Mouse (Mus musculus) thymus, adult 18-20 months (tissue): ENCODE measurements around the gene Exoc3l2.

Source experiments
- DNase-seq, 2 experiments: peaks; one replicate each; pipeline ENCODE4 v3.0.0; 2022; ENCODE audit warnings: mixed read lengths in 2 of 2

The Exoc3l2 gene

DNA sequence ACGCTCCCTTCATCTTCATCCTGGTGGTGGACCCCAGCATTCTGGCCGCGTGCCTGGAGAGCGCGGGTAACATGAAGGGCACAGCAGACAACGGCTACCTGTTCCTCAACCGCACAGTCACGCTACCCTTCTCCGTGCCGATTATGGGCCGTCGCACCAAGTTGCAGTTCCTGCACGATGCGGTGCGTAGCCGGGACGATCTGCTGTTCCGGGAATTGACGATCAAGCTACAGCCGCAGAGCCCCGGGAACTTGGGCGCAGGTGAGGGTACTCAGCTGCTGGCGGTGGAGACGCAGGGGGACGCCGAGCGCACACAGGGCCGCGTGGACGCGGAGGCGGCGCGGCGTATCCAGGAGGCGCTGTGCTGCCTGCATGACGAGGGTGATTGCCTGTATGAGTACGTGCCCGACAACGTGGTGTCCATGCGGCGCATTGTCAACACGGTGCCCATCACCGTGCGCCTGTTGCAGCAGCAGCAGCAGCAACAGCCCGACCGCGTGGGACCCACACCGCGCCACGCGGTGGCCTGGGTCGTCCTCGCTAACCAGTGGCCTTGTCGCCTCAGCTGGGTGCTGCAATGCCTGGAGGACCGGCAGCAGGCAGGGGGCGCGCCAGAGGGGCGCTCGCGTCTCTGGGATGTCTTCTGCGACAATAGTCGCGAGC, 60.8 kb downstream of the Exoc3l2 start:
- DNase-seq = peak in 1 of 2 experiments; percentile 24

DNA sequence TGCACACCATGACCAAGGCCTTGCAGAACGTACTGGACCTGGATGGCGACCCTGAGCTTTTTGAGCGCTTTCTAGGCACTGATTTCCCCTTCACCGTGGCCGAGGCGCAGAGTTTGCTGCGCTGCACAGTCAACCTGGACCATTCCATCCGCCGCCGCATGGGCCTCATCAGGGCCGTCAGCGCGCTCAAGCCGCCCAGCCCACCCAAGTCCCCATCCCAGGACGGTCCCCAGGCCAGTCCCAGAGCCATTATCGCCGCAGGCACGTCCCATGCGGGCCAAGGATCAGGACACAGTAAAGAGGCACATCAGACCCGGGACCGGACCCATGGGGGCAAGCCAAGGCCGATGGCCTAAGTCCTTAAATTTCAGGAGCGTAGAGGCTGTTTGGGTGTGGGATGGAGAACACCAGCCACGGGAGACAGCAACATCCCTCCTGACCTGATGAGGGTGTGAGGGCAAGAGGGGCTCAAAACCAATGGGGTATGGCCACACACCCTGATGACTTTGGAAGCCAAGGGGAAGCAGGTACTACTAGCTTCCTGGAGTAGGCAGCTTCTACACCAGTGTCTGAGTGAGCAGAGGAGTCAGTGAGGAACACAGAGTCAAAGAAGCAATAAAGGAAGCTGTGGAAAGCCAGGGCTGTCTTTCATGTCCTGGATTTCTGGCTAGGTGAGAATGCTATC, 61.4 kb downstream of the Exoc3l2 start:
- no peak for DNase-seq

DNA sequence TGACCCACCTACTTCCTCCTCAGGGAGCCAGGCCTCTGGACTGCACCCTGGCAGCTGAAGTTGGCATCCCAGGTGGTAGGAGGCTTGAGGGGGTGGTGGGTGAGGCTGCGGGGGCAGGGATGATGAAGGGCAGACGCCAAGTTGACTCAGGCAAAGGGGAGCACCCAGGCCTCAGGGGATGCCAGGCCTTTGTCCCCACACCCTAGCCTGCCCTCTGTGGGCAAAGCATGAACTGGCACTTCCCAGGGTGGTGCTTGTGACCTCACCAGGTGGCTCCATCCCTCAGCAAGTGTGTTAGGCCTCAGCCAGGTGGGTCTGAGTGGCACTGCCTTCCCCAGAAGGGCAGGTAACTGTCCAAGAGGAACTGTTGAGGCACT, 62.0 kb downstream of the Exoc3l2 start:
- no peak for DNase-seq

DNA sequence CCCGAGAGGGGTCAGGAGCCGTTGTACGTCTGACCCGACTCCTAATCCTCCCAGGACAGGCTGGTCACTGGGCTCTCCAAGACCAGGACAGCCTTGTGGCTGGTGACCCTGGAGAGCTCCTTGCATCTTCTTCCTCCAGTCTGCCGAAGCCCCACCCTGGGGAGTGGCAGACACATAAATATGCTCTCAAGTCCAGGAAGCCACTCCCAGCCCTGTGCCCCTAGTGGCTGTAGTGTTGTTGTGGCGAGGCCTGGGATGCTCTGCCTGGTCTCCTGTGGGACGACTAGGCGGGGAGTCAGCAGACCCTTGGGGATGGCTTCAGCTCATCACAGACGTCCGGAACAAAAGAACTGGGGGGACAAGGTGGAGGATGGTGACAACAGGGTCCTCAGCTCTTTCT, 67.9 kb downstream of the Exoc3l2 start:
- no peak for DNase-seq

DNA sequence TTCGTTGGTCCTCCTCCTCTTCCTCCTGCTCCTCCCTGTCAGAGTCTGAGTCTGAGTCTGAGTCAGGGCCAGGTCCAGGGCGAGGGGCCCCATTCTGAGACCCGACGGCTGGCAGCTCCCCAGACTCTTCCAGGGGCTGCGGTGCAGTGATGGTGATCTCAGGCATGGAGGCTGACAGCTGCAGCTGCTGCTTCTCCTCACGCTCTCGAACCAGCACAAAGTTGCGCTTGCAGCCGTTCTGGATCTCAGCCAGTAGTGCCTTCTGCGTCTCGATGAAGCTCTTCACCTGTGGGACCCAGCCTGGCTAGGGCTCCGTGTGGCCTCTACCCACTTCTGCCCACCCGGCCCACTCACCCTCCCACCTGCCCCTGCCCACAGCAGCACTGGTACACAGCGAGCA, 69.1 kb downstream of the Exoc3l2 start:
- no peak for DNase-seq

DNA sequence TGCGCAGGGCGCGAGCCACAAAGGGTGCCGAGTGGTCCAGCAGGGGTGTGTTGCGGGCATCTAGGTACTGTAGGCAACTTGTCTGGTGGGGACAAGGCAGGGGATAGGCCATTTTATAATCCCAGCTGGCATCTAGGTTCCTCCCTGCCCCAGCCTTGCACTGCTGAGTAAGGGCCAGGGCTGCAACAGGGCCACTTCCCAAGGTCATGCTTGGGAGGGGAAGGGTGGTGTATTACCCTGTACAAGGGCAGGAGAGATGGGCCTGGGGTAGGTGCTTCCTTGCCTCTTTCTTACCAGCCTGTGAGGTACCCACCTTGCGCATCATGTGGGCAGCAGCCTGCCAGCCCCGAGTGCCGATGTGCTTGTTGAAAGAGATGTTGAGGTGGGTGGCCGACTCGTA, 71.5 kb downstream of the Exoc3l2 start:
- no peak for DNase-seq

DNA sequence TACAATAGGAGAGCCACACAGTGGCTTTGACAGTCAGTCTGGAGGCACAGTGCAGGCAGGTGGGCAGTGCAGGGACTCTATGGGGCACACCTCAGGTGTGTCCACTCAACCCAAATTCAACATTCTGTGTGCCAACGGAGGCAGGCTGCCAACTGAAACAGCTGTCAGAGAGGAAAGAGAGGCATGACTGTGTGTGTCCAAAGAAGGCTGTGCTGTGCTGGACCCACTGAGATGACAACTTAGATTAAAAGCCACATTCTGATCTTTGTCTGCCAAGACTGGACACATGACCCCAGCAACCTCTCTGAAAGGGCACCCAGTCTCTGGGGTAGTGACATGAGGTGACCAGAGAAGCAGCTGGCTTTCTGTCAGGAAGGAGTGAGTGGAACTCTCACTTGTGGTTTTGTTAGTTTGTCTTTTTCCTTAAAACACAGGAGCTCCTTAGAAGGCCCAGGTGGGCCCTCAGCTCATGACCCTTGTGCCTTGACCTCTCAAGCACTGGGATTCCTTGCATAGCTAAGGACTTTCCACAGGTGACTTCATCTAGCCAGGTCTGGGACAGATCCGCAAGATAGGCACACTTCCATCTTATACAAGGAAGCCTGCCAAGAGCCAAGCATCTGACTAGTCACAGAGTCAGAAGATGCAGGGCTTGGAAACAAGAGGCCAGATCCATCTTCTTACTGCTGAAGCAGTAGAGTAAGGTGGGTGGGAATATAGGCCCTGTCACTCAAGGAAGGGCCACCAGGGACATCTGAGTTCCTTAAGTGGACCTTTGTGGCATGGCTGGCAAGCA, 77.8 kb downstream of the Exoc3l2 start:
- DNase-seq = no peak

DNA sequence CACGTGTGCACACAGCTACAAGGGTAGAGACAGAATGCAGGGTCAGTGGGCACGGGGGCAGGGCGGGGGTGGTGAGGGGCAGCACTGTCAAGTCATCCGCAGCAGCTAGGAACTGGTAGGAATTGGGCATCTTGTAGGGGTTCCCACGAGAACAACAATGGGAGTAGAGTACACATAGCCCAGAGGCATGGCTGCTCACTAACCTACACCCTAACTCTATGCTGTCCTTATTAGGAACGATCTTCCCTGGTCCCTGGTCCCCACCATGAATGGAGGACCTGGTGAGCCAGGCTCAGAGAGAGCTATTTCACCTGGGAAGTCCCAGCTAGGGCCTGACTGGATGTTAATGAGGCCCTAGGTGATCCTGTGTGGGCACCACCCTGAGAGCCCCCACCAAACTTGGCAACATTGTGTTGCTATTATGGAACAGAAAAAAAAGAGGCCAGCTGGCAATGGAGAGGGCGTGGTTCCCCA, 78.6 kb downstream of the Exoc3l2 start:
- DNase-seq = no peak

DNA sequence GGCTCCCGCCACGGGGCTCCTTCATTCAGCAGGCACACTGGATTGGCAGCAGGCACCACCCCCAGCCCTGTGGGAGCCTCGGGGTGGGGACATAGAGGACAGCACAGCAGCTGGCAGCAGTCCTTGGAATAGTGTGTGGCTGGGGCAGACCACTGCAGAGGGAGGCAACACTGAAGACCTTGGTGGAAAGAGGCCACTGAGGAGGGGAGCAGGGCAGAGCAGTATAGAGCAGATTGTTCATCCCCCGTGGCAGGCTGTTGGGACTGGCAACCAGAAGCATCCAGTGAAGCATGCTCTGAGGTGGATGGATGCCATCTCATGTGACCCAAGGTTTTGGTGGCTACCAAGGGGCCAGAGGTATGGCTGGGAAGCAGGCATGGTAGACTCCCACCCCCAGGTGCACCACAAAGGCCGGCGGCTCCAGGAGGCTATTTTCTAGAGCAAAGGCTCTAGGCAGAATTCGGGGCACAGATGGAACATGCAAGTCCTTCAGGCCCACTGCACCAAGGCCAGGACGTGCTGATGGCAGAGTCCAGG, 79.1 kb downstream of the Exoc3l2 start:
- no peak for DNase-seq

DNA sequence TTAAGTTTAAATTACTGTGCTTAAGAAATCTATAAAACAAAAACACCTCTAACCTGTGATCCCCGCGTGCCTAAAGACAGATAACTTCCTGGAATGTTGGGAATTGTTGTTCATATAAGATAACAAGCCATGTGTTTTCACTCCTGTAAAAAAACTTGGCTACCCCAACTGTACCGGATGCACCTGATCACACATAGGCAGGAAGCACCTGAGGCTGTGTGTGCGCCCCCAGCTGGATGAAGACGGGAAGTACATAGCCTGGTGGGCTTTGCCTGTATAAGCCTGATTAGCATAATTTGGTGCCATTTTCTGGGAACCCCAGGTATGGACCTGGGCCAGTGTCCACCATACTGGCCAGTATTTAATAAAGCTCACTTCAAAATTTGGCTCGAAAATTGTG, 80.5 kb downstream of the Exoc3l2 start:
- peak in 1 of 2 experiments; percentile 45 for DNase-seq

DNA sequence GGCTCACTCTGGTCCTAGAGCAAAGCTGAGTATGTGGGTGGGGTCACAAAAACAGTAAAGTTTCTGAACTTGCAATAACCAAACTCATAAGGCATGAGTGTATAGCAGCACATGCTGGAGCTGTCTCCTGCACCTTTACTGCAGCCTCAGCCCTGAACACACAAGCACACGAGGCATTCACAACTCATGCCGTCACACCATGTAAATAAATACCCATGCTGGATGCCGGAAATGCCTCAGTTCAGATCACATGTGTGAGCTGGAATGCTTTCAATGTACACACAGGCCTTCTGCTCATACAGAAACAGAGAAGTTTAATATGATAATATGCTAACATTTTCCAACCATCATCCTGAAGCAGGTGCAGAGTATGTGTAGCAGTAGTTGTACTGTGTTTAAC, 82.9 kb downstream of the Exoc3l2 start:
- no peak for DNase-seq
